Mouse (Mus musculus) forelimb bud, embryonic 11.5 days (tissue): Measurements from ENCODE around the gene Gprasp1.
"Not testable (repeated sequence)": the region's sequence is repeated elsewhere in the genome, so short reads cannot be mapped to it uniquely, and the experiment has no call there.

Source experiments
- DNase-seq: peaks from one replicate; pipeline ENCODE4 v3.0.0-alpha.2; 2012; ENCODE audit warnings: low read depth, low spot score

Gene Gprasp1

GRCm38 (mm10) chrX:135742304-135743055, at the start of gene Gprasp1, which contains the start of gene Armcx5:
TSS of gene Gprasp1 (plus strand) at chrX:135742733.
TSS of gene Armcx5 (plus strand) at chrX:135742733.
- DNase-seq, result peak; percentile 89

- no peak for DNase-seq
Observed at GRCm38 (mm10) chrX:135693633-135694032, 48.9 kb upstream of the Gprasp1 start, which contains the start of gene Tcp11x2. TSS of gene Tcp11x2 (minus strand) at chrX:135693790.

GRCm38 (mm10) chrX:135703111-135703510, 39.4 kb upstream of the Gprasp1 start:
- no peak for DNase-seq

- no peak for DNase-seq
Observed at GRCm38 (mm10) chrX:135704349-135704748, 38.2 kb upstream of the Gprasp1 start.

GRCm38 (mm10) chrX:135712845-135713244, 29.7 kb upstream of the Gprasp1 start:
- DNase-seq, result no peak

- DNase-seq, result no peak
Observed at GRCm38 (mm10) chrX:135725161-135725560, 17.4 kb upstream of the Gprasp1 start, which contains the start of gene Tmsb15a. TSS of gene Tmsb15a (minus strand) at chrX:135725261.

DNA sequence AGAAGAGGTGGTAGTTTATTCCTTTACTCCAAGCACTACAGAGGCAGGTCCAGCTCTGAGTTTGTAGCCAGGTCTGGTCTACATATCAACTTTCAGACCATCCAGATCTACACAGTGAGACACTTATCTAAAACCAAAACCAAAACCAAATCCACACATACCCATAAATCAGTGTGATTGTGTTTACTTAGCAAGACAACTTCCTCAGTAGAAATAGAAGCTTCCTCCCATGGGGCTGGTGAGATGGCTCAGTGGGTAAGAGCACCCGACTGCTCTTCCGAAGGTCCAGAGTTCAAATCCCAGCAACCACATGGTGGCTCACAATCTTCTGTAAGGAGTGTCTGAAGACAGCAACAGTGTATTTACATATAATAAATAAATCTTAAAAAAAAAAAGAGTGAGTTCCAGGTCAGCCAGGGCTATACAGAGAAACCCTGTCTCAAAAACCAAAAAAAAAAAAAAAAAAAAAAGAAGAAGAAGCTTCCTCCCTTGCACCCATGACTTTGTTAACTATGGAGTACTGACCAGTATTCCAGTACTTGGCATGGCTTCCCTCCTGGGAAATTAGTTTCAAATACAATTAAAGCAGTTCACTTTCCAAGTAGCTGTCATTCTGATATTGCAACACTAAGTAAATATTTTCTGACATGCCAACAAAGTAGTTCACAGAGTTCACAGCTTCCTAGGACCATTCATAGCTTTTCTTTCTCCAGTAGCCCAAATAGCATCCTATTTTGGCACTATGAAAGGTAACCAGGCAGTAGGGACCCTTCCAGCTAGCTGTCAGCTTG, 3.6 kb upstream of the Gprasp1 start:
- DNase-seq, result no peak

GRCm38 (mm10) chrX:135743056-135743355, 473 bp downstream of the Gprasp1 start:
- no peak for DNase-seq

- not testable (repeated sequence) for DNase-seq
Observed at GRCm38 (mm10) chrX:135745376-135745775, 2.8 kb downstream of the Gprasp1 start.

GRCm38 (mm10) chrX:135752832-135753231, 10.3 kb downstream of the Gprasp1 start:
- peak; percentile 70 for DNase-seq

- peak; percentile 10 for DNase-seq
Observed at GRCm38 (mm10) chrX:135761707-135762106, 19.2 kb downstream of the Gprasp1 start.

GRCm38 (mm10) chrX:135768043-135768548, 25.6 kb downstream of the Gprasp1 start:
- no peak for DNase-seq

DNA sequence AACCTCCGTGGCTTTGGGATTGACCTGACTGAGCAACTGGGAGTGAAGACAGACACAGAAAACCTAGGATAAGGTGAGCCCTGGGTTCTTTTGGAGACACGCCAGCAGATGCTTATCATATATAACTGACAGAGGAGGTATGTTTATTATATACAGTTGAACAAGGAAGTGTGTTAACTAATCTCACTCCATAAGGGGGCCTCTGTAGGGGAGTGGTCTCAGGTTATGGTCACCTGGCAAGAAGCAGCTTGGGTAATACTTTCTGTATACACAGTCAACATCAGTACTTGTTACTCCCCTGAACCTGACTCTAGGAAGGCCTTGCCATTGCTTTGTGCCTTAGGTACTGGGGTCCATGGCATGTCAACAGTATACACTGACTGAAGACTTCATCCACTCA, 26.0 kb downstream of the Gprasp1 start:
- no peak for DNase-seq

- no peak for DNase-seq
Observed at GRCm38 (mm10) chrX:135791536-135791935, 49.0 kb downstream of the Gprasp1 start.

- peak; percentile 11 for DNase-seq
Observed at GRCm38 (mm10) chrX:135792326-135792725, 49.8 kb downstream of the Gprasp1 start.

GRCm38 (mm10) chrX:135795591-135796304, 53.2 kb downstream of the Gprasp1 start:
- peak; percentile 72 for DNase-seq

DNA sequence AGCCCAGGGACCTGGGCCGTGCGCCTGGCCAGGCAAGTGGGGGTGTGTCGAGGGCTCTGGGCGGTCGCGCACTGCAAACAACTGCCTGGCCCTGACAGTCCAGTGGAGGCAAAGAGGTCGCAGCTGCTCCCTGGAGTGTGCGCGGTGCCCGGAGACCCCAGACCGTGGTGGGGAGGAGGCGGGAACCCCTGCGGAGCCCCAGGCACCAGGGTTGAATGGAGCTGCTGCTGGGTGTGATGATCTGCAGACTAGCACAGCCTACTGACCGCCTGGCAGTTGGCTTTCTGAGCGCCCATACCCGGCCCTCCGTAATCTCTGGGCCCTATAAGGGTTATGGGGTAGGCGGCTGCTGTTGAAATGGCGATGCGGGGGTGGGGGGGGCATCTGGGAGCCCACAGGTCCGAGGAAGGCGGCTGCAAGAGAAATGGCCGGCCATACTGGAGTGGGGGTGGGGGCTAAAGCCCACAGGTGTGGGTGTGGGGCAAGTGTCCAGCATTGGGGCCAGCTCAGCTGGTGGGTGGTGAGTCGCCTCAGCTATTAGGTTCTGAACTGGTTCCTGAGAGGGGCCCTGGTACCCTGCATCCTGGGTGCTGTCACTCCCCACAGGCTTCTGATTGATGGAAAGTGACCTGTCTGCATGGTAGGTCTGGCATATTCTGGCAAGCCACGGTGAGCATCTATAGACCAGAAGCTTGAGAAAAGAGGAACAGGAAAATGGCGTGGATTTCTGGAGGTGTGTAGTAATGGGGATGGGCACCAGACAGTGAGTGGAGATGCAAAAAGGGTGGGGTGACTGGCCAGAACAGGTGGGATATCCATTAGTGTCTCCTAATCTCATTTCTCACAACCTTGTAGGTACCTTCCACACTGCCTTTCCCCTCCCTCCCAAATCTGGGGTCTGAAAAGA, 54.0 kb downstream of the Gprasp1 start:
- DNase-seq, result not testable (repeated sequence)

- peak; percentile 64 for DNase-seq
Observed at GRCm38 (mm10) chrX:135797212-135797644, 54.7 kb downstream of the Gprasp1 start, which contains the start of gene Bhlhb9. TSS of gene Bhlhb9 (plus strand) at chrX:135797594.

- DNase-seq, result no peak
Observed at GRCm38 (mm10) chrX:135804149-135804548, 61.6 kb downstream of the Gprasp1 start.

GRCm38 (mm10) chrX:135805780-135806179, 63.2 kb downstream of the Gprasp1 start:
- peak; percentile 35 for DNase-seq

GRCm38 (mm10) chrX:135835896-135836295, 93.4 kb downstream of the Gprasp1 start:
- not testable (repeated sequence) for DNase-seq
